Mouse (Mus musculus) left cerebral cortex, postnatal 4 days (tissue): ENCODE results near the gene Pgf. TPM values are rescaled to one million over a fixed set of nuclear protein-coding genes. Genes with fewer than 3 reads are reported as not detected.
A peak's percentile ranks its signal among the peaks of the same experiment; 100 is the strongest.

ENCODE experiments used
- DNase-seq: peaks from one replicate; pipeline ENCODE4 v3.0.0-alpha.2; 2022
- intact Hi-C: fragments of 180-260 bp; cut with DNase I; formaldehyde crosslinking; loops from one replicate; pipeline ENCODE4 v1.15.1; 2025
- total RNA-seq, 2 experiments: library from RNA; stranded (reverse); gene quantifications; 2 replicates each; pipeline ENCODE4 v1.2.3; 2021

The Pgf gene
- total RNA-seq, 2 experiments from 2014 or later: 5.1 to 6.4 TPM

GRCm38 (mm10) chr12:85192461-85193108 is 15.0 kb upstream of the Pgf start:
- peak; percentile 87 for DNase-seq
- intact Hi-C loops: no loop called here

GRCm38 (mm10) chr12:85190290-85190689 is 12.7 kb upstream of the Pgf start:
- no peak for DNase-seq
- intact Hi-C loops: no loop called here

GRCm38 (mm10) chr12:85186361-85186760 is 8.8 kb upstream of the Pgf start:
- intact Hi-C loops: no loop called here
- DNase-seq: no peak

- no peak for DNase-seq
- intact Hi-C loops: no loop called here
These were observed 8.2 kb upstream of the Pgf start for GRCm38 (mm10) chr12:85185810-85186209.

- no peak for DNase-seq
- intact Hi-C loops: no loop called here
These were observed 6.5 kb upstream of the Pgf start for GRCm38 (mm10) chr12:85184118-85184517.

- DNase-seq: peak; percentile 74
- intact Hi-C loops: no loop called here
These were observed 5.3 kb upstream of the Pgf start for GRCm38 (mm10) chr12:85182898-85183297.

GRCm38 (mm10) chr12:85182345-85182643 is 4.7 kb upstream of the Pgf start:
- intact Hi-C loops: no loop called here
- peak; percentile 71 for DNase-seq

GRCm38 (mm10) chr12:85181475-85182344 is 4.1 kb upstream of the Pgf start:
- intact Hi-C loops: no loop called here

GRCm38 (mm10) chr12:85178294-85178693 is 704 bp upstream of the Pgf start:
- no peak for DNase-seq
- intact Hi-C loops: no loop called here

More at GRCm38 (mm10) chr12:85181475-85182344, 4.1 kb upstream of the Pgf start:
- peak; percentile 49 for DNase-seq

- intact Hi-C loops: no loop called here
- DNase-seq: peak; percentile 52
These were observed 605 bp downstream of the Pgf start for GRCm38 (mm10) chr12:85176846-85177523.

GRCm38 (mm10) chr12:85175926-85176845 is 1.4 kb downstream of the Pgf start:
- peak; percentile 94 for DNase-seq
- intact Hi-C loops: no loop called here

- peak; percentile 65 for DNase-seq
- intact Hi-C loops: no loop called here
These were observed 2.4 kb downstream of the Pgf start for GRCm38 (mm10) chr12:85175087-85175675.

GRCm38 (mm10) chr12:85174016-85174415 is 3.6 kb downstream of the Pgf start:
- DNase-seq: peak; percentile 62
- intact Hi-C loops: no loop called here

GRCm38 (mm10) chr12:85170948-85171307 is 6.7 kb downstream of the Pgf start:
- intact Hi-C loops: no loop called here
- DNase-seq: no peak

- intact Hi-C loops: no loop called here
- DNase-seq: peak; percentile 58
These were observed 7.2 kb downstream of the Pgf start for GRCm38 (mm10) chr12:85170284-85170947.

- intact Hi-C loops: no loop called here
These were observed 7.7 kb downstream of the Pgf start for GRCm38 (mm10) chr12:85169877-85170276.

GRCm38 (mm10) chr12:85169117-85169858 is 8.3 kb downstream of the Pgf start:
- intact Hi-C loops: no loop called here
- peak; percentile 94 for DNase-seq

More at GRCm38 (mm10) chr12:85169877-85170276, 7.7 kb downstream of the Pgf start:
- no peak for DNase-seq

GRCm38 (mm10) chr12:85166631-85167030 is 11.0 kb downstream of the Pgf start:
- intact Hi-C loops: no loop called here
- DNase-seq: no peak

- no peak for DNase-seq
- intact Hi-C loops: no loop called here
These were observed 12.6 kb downstream of the Pgf start for GRCm38 (mm10) chr12:85164996-85165395.
